Mouse (Mus musculus): ENCODE results near the gene Zmynd15. TPM values are rescaled to one million over a fixed set of nuclear protein-coding genes. Genes with fewer than 3 reads are reported as not detected.
A peak's percentile ranks its signal among the peaks of the same experiment; 100 is the strongest.

Gene Zmynd15
- polyA plus RNA-seq, 1 experiment from 2014 or later = 1.1 TPM

GRCm38 (mm10) chr11:70443964-70444363, 15.3 kb upstream of the Zmynd15 start:
- H3K9ac ChIP-seq (ENCODE audit: low read depth, low read length) = no peak overlapping the region
- H3K27ac ChIP-seq (ENCODE audit: low read length) = no peak overlapping the region
- H3K4me3 ChIP-seq (ENCODE audit: low read length) = no peak overlapping the region
- no peaks in the 10 kb centered on the region for H3K27me3 ChIP-seq (replicated peaks; ENCODE audit: control insufficient read depth, insufficient read depth, low read length)
- H3K36me3 ChIP-seq (ENCODE audit: control insufficient read depth, insufficient read depth, low read length) = no peaks in the 10 kb centered on the region
- H3K4me1 ChIP-seq (ENCODE audit: control insufficient read depth, insufficient read depth, low read length) = no peaks in the 10 kb centered on the region
- no peak overlapping the region for H3K4me2 ChIP-seq (ENCODE audit: low read depth, low read length)
- 86% methylated on average over 3 of the region's 3 CpGs for WGBS
- H3K9me3 ChIP-seq (ENCODE audit: control insufficient read depth, low read length) = no peaks in the 10 kb centered on the region
- ATAC-seq = no peak

GRCm38 (mm10) chr11:70444667-70445066, 14.6 kb upstream of the Zmynd15 start:
- Histone ChIP-seq H3K9ac (ENCODE audit: low read depth, low read length) (no peak overlapping the region), H3K4me2 (ENCODE audit: low read depth, low read length) (no peak overlapping the region), H3K4me1 (ENCODE audit: control insufficient read depth, insufficient read depth, low read length) (no peaks in the 10 kb centered on the region), H3K9me3 (ENCODE audit: control insufficient read depth, low read length) (no peaks in the 10 kb centered on the region), H3K27ac (ENCODE audit: low read length) (no peak overlapping the region), H3K36me3 (ENCODE audit: control insufficient read depth, insufficient read depth, low read length) (no peaks in the 10 kb centered on the region), H3K27me3 (replicated peaks; ENCODE audit: control insufficient read depth, insufficient read depth, low read length) (no peaks in the 10 kb centered on the region), H3K4me3 (ENCODE audit: low read length) (no peak overlapping the region)
- ATAC-seq = no peak
- WGBS = 58% methylated on average over 6 of the region's 6 CpGs

DNA sequence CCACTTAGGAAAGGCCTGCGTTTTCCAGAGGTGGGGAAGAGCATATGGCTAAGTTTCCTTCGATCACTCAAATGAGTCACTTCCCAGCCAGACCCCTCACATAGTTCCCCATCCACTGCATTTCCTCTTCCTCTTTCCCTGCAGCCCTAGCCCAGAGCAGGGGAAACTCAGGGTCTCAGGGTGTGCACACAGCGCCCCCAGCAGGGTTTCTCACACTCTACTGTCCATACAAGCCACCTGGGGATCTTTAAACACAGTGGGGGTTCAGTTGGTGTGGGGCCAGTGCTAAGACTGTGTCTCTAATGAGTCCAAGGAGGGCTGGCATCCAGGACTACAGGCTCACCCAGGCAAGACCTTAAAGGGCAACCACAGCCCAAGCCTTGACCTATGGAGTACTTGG, 12.5 kb upstream of the Zmynd15 start:
- no peak overlapping the region for H3K4me2 ChIP-seq (ENCODE audit: low read depth, low read length)
- ATAC-seq = no peak
- WGBS = 43% methylated on average over 3 of the region's 3 CpGs
- no peaks in the 10 kb centered on the region for H3K27me3 ChIP-seq (replicated peaks; ENCODE audit: control insufficient read depth, insufficient read depth, low read length)
- no peaks in the 10 kb centered on the region for H3K36me3 ChIP-seq (ENCODE audit: control insufficient read depth, insufficient read depth, low read length)
- H3K9me3 ChIP-seq (ENCODE audit: control insufficient read depth, low read length) = no peaks in the 10 kb centered on the region
- no peak overlapping the region for H3K9ac ChIP-seq (ENCODE audit: low read depth, low read length)
- H3K4me3 ChIP-seq (ENCODE audit: low read length) = no peak overlapping the region
- no peaks in the 10 kb centered on the region for H3K4me1 ChIP-seq (ENCODE audit: control insufficient read depth, insufficient read depth, low read length)
- H3K27ac ChIP-seq (ENCODE audit: low read length) = no peak overlapping the region

DNA sequence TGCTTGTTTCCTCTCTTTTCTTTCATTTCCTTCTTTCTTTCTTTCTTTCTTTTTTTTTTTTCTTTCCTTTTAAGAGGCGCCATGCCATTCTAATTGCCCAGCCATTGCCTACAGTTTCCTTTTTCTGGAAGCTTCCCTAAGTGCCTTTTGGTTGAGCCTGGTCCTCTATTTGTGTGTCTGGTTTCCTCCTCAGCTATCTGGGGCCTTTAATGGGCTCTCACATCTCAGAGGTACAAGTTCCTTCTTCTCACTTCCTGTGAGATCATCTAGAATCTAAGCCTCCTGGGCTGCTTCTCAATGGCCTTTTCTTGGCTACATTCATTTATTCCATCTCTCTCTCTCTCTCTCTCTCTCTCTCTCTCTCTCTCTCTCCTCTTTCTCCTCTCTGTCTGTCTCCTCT, 11.9 kb upstream of the Zmynd15 start:
- Histone ChIP-seq H3K4me3 (ENCODE audit: low read length) (no peak overlapping the region), H3K4me2 (ENCODE audit: low read depth, low read length) (no peak overlapping the region), H3K4me1 (ENCODE audit: control insufficient read depth, insufficient read depth, low read length) (0 out of 2 replicates have a peak, but pooled peaks cover 2% of the 10 kb centered on the region), H3K36me3 (ENCODE audit: control insufficient read depth, insufficient read depth, low read length) (no peaks in the 10 kb centered on the region), H3K27me3 (replicated peaks; ENCODE audit: control insufficient read depth, insufficient read depth, low read length) (no peaks in the 10 kb centered on the region), H3K27ac (ENCODE audit: low read length) (no peak overlapping the region), H3K9ac (ENCODE audit: low read depth, low read length) (no peak overlapping the region), H3K9me3 (ENCODE audit: control insufficient read depth, low read length) (no peaks in the 10 kb centered on the region)
- WGBS = 67% methylated on average over 1 of the region's 1 CpGs
- ATAC-seq = no peak

DNA sequence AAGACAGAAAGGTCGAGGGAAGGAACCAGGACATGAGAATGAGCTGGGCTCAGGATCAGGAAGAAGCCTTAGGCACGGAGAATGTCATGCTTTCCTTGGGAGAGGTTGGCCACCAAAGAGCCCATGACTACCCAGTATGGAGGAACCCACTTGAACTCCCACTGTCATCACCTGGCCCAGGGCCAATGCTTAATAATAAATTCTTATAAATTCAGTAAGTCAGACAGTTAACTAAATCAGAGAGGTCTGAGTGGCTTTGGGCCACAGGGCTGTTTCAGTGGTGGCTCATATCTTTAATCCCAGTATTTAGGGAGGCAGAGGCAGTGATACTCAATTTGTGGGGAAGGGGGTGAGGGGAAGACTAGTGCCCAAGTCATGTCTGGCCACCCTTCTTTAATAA, 8.3 kb upstream of the Zmynd15 start:
- H3K27me3 ChIP-seq (replicated peaks; ENCODE audit: control insufficient read depth, insufficient read depth, low read length) = no peaks in the 10 kb centered on the region
- H3K9me3 ChIP-seq (ENCODE audit: control insufficient read depth, low read length) = no peaks in the 10 kb centered on the region
- WGBS = 91% methylated on average over 2 of the region's 2 CpGs
- no peak overlapping the region for H3K9ac ChIP-seq (ENCODE audit: low read depth, low read length)
- no peak overlapping the region for H3K27ac ChIP-seq (ENCODE audit: low read length)
- H3K4me3 ChIP-seq (ENCODE audit: low read length) = no peak overlapping the region
- H3K4me1 ChIP-seq (ENCODE audit: control insufficient read depth, insufficient read depth, low read length) = peaks cover 10% of the 10 kb centered on the region; the same call in 1 of the 2 replicates
- no peak for ATAC-seq
- H3K36me3 ChIP-seq (ENCODE audit: control insufficient read depth, insufficient read depth, low read length) = no peaks in the 10 kb centered on the region
- H3K4me2 ChIP-seq (ENCODE audit: low read depth, low read length) = no peak overlapping the region

- under 1% methylated on average over 46 of the region's 46 CpGs for WGBS
- H3K4me3 ChIP-seq (ENCODE audit: low read length) = peak within 1 kb of the TSS; percentile 69
- H3K36me3 ChIP-seq (ENCODE audit: control insufficient read depth, insufficient read depth, low read length) = no peaks in the 10 kb centered on the region
- peaks cover 10% of the 10 kb centered on the region for H3K4me1 ChIP-seq (ENCODE audit: control insufficient read depth, insufficient read depth, low read length)
- H3K4me2 ChIP-seq (ENCODE audit: low read depth, low read length) = peak within 1 kb of the TSS; percentile 81
- H3K27ac ChIP-seq (ENCODE audit: low read length) = peak within 1 kb of the TSS; percentile 97
- peak; percentile 99 for ATAC-seq
- H3K9ac ChIP-seq (ENCODE audit: low read depth, low read length) = peak within 1 kb of the TSS; percentile 90
- H3K27me3 ChIP-seq (replicated peaks; ENCODE audit: control insufficient read depth, insufficient read depth, low read length) = no peaks in the 10 kb centered on the region
- no peaks in the 10 kb centered on the region for H3K9me3 ChIP-seq (ENCODE audit: control insufficient read depth, low read length)
Measured at GRCm38 (mm10) chr11:70451797-70452498, 7.3 kb upstream of the Zmynd15 start, which contains the start of gene Med11. TSS of gene Med11 (plus strand) at chr11:70451919.

GRCm38 (mm10) chr11:70453261-70454044, 5.8 kb upstream of the Zmynd15 start:
- Histone ChIP-seq H3K36me3 (ENCODE audit: control insufficient read depth, insufficient read depth, low read length) (no peaks in the 10 kb centered on the region), H3K9ac (ENCODE audit: low read depth, low read length) (no peak overlapping the region), H3K27me3 (replicated peaks; ENCODE audit: control insufficient read depth, insufficient read depth, low read length) (no peaks in the 10 kb centered on the region), H3K4me1 (ENCODE audit: control insufficient read depth, insufficient read depth, low read length) (peaks cover 10% of the 10 kb centered on the region), H3K4me3 (ENCODE audit: low read length) (no peak overlapping the region), H3K9me3 (ENCODE audit: control insufficient read depth, low read length) (no peaks in the 10 kb centered on the region), H3K27ac (ENCODE audit: low read length) (no peak overlapping the region), H3K4me2 (ENCODE audit: low read depth, low read length) (0 out of 2 replicates have a peak overlapping the region, but pooled peaks have one; percentile 81)
- WGBS = 88% methylated on average over 9 of the region's 9 CpGs
- ATAC-seq = no peak

DNA sequence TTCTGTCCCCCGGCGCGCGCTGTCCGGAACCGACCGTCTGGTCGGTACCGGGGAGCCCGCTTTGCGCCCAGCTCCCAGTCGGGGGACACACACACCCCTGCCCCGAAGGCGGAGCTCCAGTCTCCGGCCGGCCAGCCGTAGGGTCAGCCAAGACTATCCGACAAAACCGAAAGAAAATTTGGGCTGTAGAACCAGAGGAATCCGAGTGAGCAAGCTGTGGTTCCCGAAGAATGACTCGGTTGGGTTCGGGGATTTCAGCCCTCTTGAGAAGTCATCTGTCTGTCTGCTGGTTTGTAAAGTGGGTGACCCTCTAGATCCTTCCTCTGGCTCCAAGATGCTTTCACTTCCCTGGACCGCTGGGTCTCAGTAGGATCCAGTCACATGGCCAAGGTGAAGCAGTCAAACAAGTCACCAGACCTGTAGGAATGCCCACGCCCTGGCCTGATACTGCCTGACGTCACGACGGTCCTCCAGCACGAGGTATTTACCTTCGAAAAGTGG, 418 bp downstream of the Zmynd15 start, which contains the start of gene Cxcl16:
Cxcl16 (minus strand) TSS at position 384 of the 501 bp plus-strand sequence.
- 2% methylated on average over 30 of the region's 30 CpGs for WGBS
- H3K9ac ChIP-seq (ENCODE audit: low read depth, low read length) = peak within 1 kb of the TSS; percentile 70

GRCm38 (mm10) chr11:70463970-70464369, 4.7 kb downstream of the Zmynd15 start:
- Histone ChIP-seq H3K27me3 (replicated peaks; ENCODE audit: control insufficient read depth, insufficient read depth, low read length) (peaks cover 17% of the 10 kb centered on the region; the same call in 1 of the 2 replicates), H3K27ac (ENCODE audit: low read length) (no peak overlapping the region)
- 85% methylated on average over 5 of the region's 5 CpGs for whole genome bisulfite sequencing

More for the DNA sequence above, 418 bp downstream of the Zmynd15 start, which contains the start of gene Cxcl16:
- Histone ChIP-seq H3K4me2 (ENCODE audit: low read depth, low read length) (peak within 1 kb of the TSS; percentile 95), H3K27ac (ENCODE audit: low read length) (no peak within 1 kb of the TSS), H3K4me1 (ENCODE audit: control insufficient read depth, insufficient read depth, low read length) (peaks cover 7% of the 10 kb centered on the region; the same call in 1 of the 2 replicates), H3K4me3 (ENCODE audit: low read length) (peak within 1 kb of the TSS; percentile 63), H3K36me3 (ENCODE audit: control insufficient read depth, insufficient read depth, low read length) (no peaks in the 10 kb centered on the region), H3K9me3 (ENCODE audit: control insufficient read depth, low read length) (no peaks in the 10 kb centered on the region), H3K27me3 (replicated peaks; ENCODE audit: control insufficient read depth, insufficient read depth, low read length) (peaks cover 12% of the 10 kb centered on the region; the same call in 1 of the 2 replicates)
- peak; percentile 80 for ATAC-seq

More at GRCm38 (mm10) chr11:70463970-70464369, 4.7 kb downstream of the Zmynd15 start:
- no peaks in the 10 kb centered on the region for H3K9me3 ChIP-seq (ENCODE audit: control insufficient read depth, low read length)
- no peak for ATAC-seq
- no peak overlapping the region for H3K4me2 ChIP-seq (ENCODE audit: low read depth, low read length)
- no peak overlapping the region for H3K4me3 ChIP-seq (ENCODE audit: low read length)
- H3K36me3 ChIP-seq (ENCODE audit: control insufficient read depth, insufficient read depth, low read length) = no peaks in the 10 kb centered on the region
- no peak overlapping the region for H3K9ac ChIP-seq (ENCODE audit: low read depth, low read length)
- peaks cover 15% of the 10 kb centered on the region for H3K4me1 ChIP-seq (ENCODE audit: control insufficient read depth, insufficient read depth, low read length)
